Mouse (Mus musculus) left cerebral cortex, postnatal 25 days (tissue): ENCODE measurements at regions not wholly inside any gene's neighbourhood (a gene's known extent, or its start where the extent isn't known, plus 50 kb on each side); places are given as distances from the start of the nearest gene placed in this dataset.
A peak's percentile ranks its signal among the peaks of the same experiment; 100 is the strongest.

Experiments used
- DNase-seq, 2 experiments: peaks; one replicate each; pipeline ENCODE4 v3.0.0; 2022; ENCODE audit warnings: low spot score in 2 of 2, mixed read lengths in 1 of 2
- intact Hi-C: fragments of 180-260 bp; cut with DNase I; formaldehyde crosslinking; loops from one replicate; pipeline ENCODE4 v1.15.1; 2025

GRCm38 (mm10) chr11:92858170-92858569 lies 239.7 kb upstream of the Car10 start:
- peak in 1 of 2 experiments; percentile 50 for DNase-seq
- intact Hi-C loops, result no loop called here

GRCm38 (mm10) chr11:92889693-92890454 lies 208.0 kb upstream of the Car10 start:
- intact Hi-C loops, result loop anchor here (10.0 kb wide), 2 partner anchors 205 to 485 kb away; partner anchors contain the start of gene Car10
- DNase-seq, result peak; percentile 32 to 64

DNA sequence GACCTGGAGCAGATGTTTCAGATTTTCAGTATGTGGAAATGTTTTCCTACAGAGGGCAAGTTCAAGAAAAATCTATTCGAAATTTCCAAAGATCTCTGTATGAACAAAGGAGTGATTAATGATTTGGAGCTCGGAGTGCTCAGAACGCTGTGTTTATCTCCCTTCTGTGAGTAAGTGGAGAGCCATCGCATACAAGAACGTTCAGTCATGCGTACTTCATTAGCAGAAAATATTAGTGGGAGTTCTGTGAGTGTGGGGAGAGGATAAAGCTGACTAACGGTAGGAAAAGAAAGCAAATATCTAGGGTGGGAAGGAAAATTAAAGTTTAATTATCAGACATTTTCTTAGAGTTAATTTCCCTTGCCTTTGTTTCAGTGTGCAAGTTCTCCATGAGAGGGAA lies 198.5 kb upstream of the Car10 start:
- intact Hi-C loops, result loop anchor here (10.0 kb wide), 2 partner anchors 196 to 494 kb away; partner anchors contain the start of gene Car10
- no peak for DNase-seq
